Comparison of ENCODE assay signal across 23 mouse cellular contexts in the genomic region with DNA sequence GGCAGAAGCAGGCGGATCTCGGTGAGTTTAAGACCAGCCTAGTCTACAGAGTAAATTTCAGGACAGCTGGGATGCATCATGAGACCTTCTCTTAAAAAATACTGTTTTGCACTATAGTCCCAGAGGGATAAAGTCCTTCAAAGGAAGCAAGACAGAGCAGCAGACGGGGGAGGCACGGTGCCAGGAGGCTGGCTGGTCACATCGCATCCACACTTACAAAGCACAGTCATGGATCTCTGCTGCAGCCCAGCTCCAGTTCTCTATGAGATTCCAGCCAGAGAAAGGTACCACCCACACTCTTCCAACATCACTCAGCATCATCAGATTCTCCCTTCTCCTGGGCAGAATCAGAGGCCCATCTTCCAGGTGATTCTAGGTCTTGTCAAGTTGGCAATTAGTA.
DNase-seq lines count a peak whose midpoint lies in the region; ATAC-seq lines count a peak whose summit lies in the region.
"Had no signal": no experiment of that assay in that cellular context is flagged by ENCODE, and none has a peak within 500 bp of the region (broad histone marks: within the 10 kb centered on the region; RNA-seq: fewer than 3 reads in every experiment).

No protein-coding gene starts in this region.

- no peaks in the 10 kb centered on the region for H3K4me1 ChIP-seq in heart, embryonic 12.5 days (replicated peaks)
- H3K4me1 ChIP-seq: forebrain, embryonic 15.5 days; liver, embryonic 13.5 days; neural tube, embryonic 15.5 days had no signal

- no peak overlapping the region for H3K4me3 ChIP-seq in heart, embryonic 12.5 days
- H3K4me3 ChIP-seq: forebrain, embryonic 15.5 days; limb, embryonic 13.5 days; liver, embryonic 13.5 days; neural tube, embryonic 15.5 days had no signal

- H3K36me3 ChIP-seq in heart, embryonic 12.5 days = no peaks in the 10 kb centered on the region
- H3K36me3 ChIP-seq: forebrain, embryonic 15.5 days; limb, embryonic 13.5 days; liver, embryonic 13.5 days; neural tube, embryonic 15.5 days had no signal

- no peak overlapping the region for H3K9ac ChIP-seq in heart, embryonic 12.5 days
- H3K9ac ChIP-seq: forebrain, embryonic 15.5 days; limb, embryonic 13.5 days; liver, embryonic 13.5 days; neural tube, embryonic 15.5 days had no signal

- 63% methylated on average over 5 of the region's 5 CpGs for WGBS in heart, embryonic 12.5 days

- no peak for ATAC-seq in heart, embryonic 12.5 days (ENCODE audit: insufficient number of reproducible peaks, low FRiP score)
- ATAC-seq: forebrain, embryonic 15.5 days; hindbrain, embryonic 16.5 days; intestine, embryonic 16.5 days; midbrain, embryonic 16.5 days had no signal

- no peaks in the 10 kb centered on the region for H3K9me3 ChIP-seq in heart, embryonic 12.5 days (replicated peaks)
- H3K9me3 ChIP-seq: forebrain, embryonic 15.5 days; limb, embryonic 13.5 days; liver, embryonic 13.5 days; neural tube, embryonic 15.5 days had no signal

- intact Hi-C loops in left cerebral cortex, postnatal 4 days (cut with DNase I) = no loop called here

- H3K27ac ChIP-seq in heart, embryonic 12.5 days (ENCODE audit: poor library complexity, severe bottlenecking) = no peak overlapping the region
- H3K27ac ChIP-seq: forebrain, embryonic 15.5 days; limb, embryonic 13.5 days; liver, embryonic 13.5 days; neural tube, embryonic 15.5 days had no signal

- DNase-seq in heart, adult 11 months = peak; percentile 48
- DNase-seq in kidney, postnatal 36 days = peak; percentile 15 to 37
- no peak for DNase-seq in kidney, adult 9 months
- DNase-seq in lung, postnatal 14 days = peak; percentile 8
- no peak for DNase-seq in lung, adult 18-20 months
- peak; percentile 55 for DNase-seq in left cerebral cortex, postnatal 4 days
- no peak for DNase-seq in ovary, postnatal 10 days (ENCODE audit: low spot score)
- DNase-seq: B cell, adult 2 months; cerebellum, adult 11-12 months; cerebellum, postnatal 25 days; embryo, embryonic 11 days; gastrocnemius, postnatal 36 days; layer of hippocampus, postnatal 36 days; liver, embryonic 13.5 days; thymus, postnatal 25 days had no signal

- H3K4me2 ChIP-seq in heart, embryonic 12.5 days = no peak overlapping the region
- H3K4me2 ChIP-seq: forebrain, embryonic 15.5 days; heart, embryonic 11.5 days; limb, embryonic 13.5 days; liver, embryonic 13.5 days; neural tube, embryonic 15.5 days had no signal

- no peaks in the 10 kb centered on the region; the same call in 1 of the 2 replicates for H3K27me3 ChIP-seq in heart, embryonic 12.5 days (replicated peaks)
- H3K27me3 ChIP-seq: forebrain, embryonic 15.5 days; liver, embryonic 13.5 days; neural tube, embryonic 15.5 days had no signal

Comparison
In these comparisons a context has a peak if more than half of its experiments do, and no peak if none do; other contexts are left out.
1. DNase-seq: peak in heart, adult 11 months (single experiment), kidney, postnatal 36 days (2 of 2), lung, postnatal 14 days (single experiment) and left cerebral cortex, postnatal 4 days (single experiment); none in kidney, adult 9 months (single experiment), lung, adult 18-20 months (0 of 2) and ovary, postnatal 10 days (single experiment).